Mouse (Mus musculus) MEL (cell line): ENCODE results near the gene Fabp7. TPM values are rescaled to one million over a fixed set of nuclear protein-coding genes. Genes with fewer than 3 reads are reported as not detected.

Source experiments
- DNase-seq: peaks from one replicate; pipeline ENCODE4 v3.0.0; 2011; ENCODE audit warnings: low read depth, low spot score
- H3K27ac ChIP-seq: 2 replicates; pipeline ENCODE4 v1.5.1; 2012; ENCODE audit warnings: low read depth, mild to moderate bottlenecking, control low read depth, low read length, moderate library complexity; ENCODE audit not compliant: control insufficient read depth
- H3K27me3 ChIP-seq, 2 experiments: fragments of 150-350 bp in 1 of 2; sonication (generic) in 1 of 2; 2 replicates each; pipeline ENCODE4 v1.6.1; 2012; ENCODE audit warnings: low read length in 2 of 2, mild to moderate bottlenecking in 2 of 2, improper control_type of control experiment in 1 of 2, moderate library complexity in 1 of 2; ENCODE audit not compliant: insufficient read depth in 2 of 2, control insufficient read depth in 1 of 2
- H3K36me3 ChIP-seq, 2 experiments: 2 replicates each; pipeline ENCODE4 v1.6.1; 2012 to 2014; ENCODE audit warnings: low read length in 2 of 2, improper control_type of control experiment in 1 of 2, inconsistent platforms in 1 of 2, mild to moderate bottlenecking in 1 of 2; ENCODE audit not compliant: insufficient read depth in 2 of 2, control insufficient read depth in 1 of 2
- H3K4me1 ChIP-seq, 2 experiments: fragments of 150-350 bp in 1 of 2; sonication (generic) in 1 of 2; 2 replicates each; pipeline ENCODE4 v1.6.1; 2012; ENCODE audit warnings: low read length in 2 of 2, improper control_type of control experiment in 1 of 2, mild to moderate bottlenecking in 1 of 2; ENCODE audit not compliant: insufficient read depth in 2 of 2, control insufficient read depth in 1 of 2
- H3K4me3 ChIP-seq, 2 experiments: fragments of 150-350 bp in 1 of 2; sonication (generic) in 1 of 2; 2 replicates each; pipeline ENCODE4 v1.5.1; 2012; ENCODE audit warnings: low read depth in 2 of 2, low read length in 2 of 2, mild to moderate bottlenecking in 2 of 2, moderate library complexity in 2 of 2, control low read depth in 1 of 2, improper control_type of control experiment in 1 of 2; ENCODE audit not compliant: control insufficient read depth in 1 of 2, insufficient read depth in 1 of 2
- H3K79me2 ChIP-seq: 2 replicates; pipeline ENCODE4 v1.6.1; 2012; ENCODE audit warnings: mild to moderate bottlenecking, low read length, moderate library complexity; ENCODE audit not compliant: control insufficient read depth, poor library complexity, insufficient read depth
- H3K9ac ChIP-seq: 2 replicates; pipeline ENCODE4 v1.6.1; 2012; ENCODE audit warnings: low read depth, mild to moderate bottlenecking, control low read depth, low read length, moderate library complexity; ENCODE audit not compliant: control insufficient read depth, poor library complexity, severe bottlenecking
- H3K9me3 ChIP-seq: fragments of 150-350 bp; sonication (generic); replicated peaks from 2 replicates; pipeline ENCODE4 v1.6.1; 2012; ENCODE audit warnings: mild to moderate bottlenecking, low read length, improper control_type of control experiment, moderate library complexity; ENCODE audit not compliant: insufficient read depth
- BHLHE40 ChIP-seq: IDR thresholded peaks from 2 replicates; pipeline ENCODE4 v1.6.1; 2012; ENCODE audit warnings: low read depth, mild to moderate bottlenecking, inconsistent platforms, low read length, improper control_type of control experiment, borderline replicate concordance
- CTCF ChIP-seq, 3 experiments: IDR thresholded peaks in 2 of 3; conservative IDR thresholded peaks in 1 of 3; 2 replicates each; pipeline ENCODE4 v1.5.1; 2011 to 2012; ENCODE audit warnings: low read length in 3 of 3, low read depth in 2 of 3, mild to moderate bottlenecking in 2 of 3, improper control_type of control experiment in 1 of 3, inconsistent platforms in 1 of 3, mixed read lengths in 1 of 3, moderate library complexity in 1 of 3; ENCODE audit not compliant: control insufficient read depth in 1 of 3, insufficient read depth in 1 of 3, poor library complexity in 1 of 3, severe bottlenecking in 1 of 3
- E2F4 ChIP-seq: IDR thresholded peaks from 2 replicates; pipeline ENCODE4 v1.6.1; 2011; ENCODE audit warnings: low read depth, low read length, improper control_type of control experiment, borderline replicate concordance
- GATA1 ChIP-seq: IDR thresholded peaks from 2 replicates; pipeline ENCODE4 v1.6.1; 2011; ENCODE audit warnings: low read depth, low read length, improper control_type of control experiment
- HCFC1 ChIP-seq: IDR thresholded peaks from 2 replicates; pipeline ENCODE4 v1.6.1; 2012; ENCODE audit warnings: low read depth, mild to moderate bottlenecking, inconsistent platforms, low read length, improper control_type of control experiment, moderate library complexity
- MAX ChIP-seq: IDR thresholded peaks from 2 replicates; pipeline ENCODE4 v1.6.1; 2011; ENCODE audit warnings: low read length, improper control_type of control experiment
- MYB ChIP-seq: IDR thresholded peaks from 2 replicates; pipeline ENCODE4 v1.6.1; 2011; ENCODE audit warnings: mild to moderate bottlenecking, low read depth, low read length, improper control_type of control experiment
- MYC ChIP-seq: IDR thresholded peaks from 2 replicates; pipeline ENCODE4 v1.6.1; 2011; ENCODE audit warnings: low read depth, mild to moderate bottlenecking, low read length, improper control_type of control experiment, moderate library complexity
- POLR2A ChIP-seq, 2 experiments: IDR thresholded peaks; 2 replicates each; pipeline ENCODE4 v1.6.1; 2011 to 2012; ENCODE audit warnings: low read length in 2 of 2, mild to moderate bottlenecking in 2 of 2, control low read depth in 1 of 2, improper control_type of control experiment in 1 of 2, low read depth in 1 of 2, moderate library complexity in 1 of 2; ENCODE audit not compliant: control insufficient read depth in 1 of 2, insufficient read depth in 1 of 2, poor library complexity in 1 of 2
- POLR2AphosphoS2 ChIP-seq: IDR thresholded peaks from 2 replicates; pipeline ENCODE4 v1.6.1; 2011; ENCODE audit warnings: low read length, improper control_type of control experiment
- POLR2AphosphoS5 ChIP-seq: IDR thresholded peaks from 2 replicates; pipeline ENCODE4 v1.6.1; 2012; ENCODE audit warnings: low read depth, borderline replicate concordance, mild to moderate bottlenecking, inconsistent platforms, low read length, moderate library complexity, mixed read lengths
- RAD21 ChIP-seq: IDR thresholded peaks from 2 replicates; pipeline ENCODE4 v1.6.1; 2011; ENCODE audit warnings: mild to moderate bottlenecking, low read depth, low read length, improper control_type of control experiment
- RCOR1 ChIP-seq: IDR thresholded peaks from 2 replicates; pipeline ENCODE4 v1.6.1; 2012; ENCODE audit warnings: low read depth, mild to moderate bottlenecking, inconsistent platforms, low read length, improper control_type of control experiment
- SMC3 ChIP-seq: IDR thresholded peaks from 2 replicates; pipeline ENCODE4 v1.6.1; 2011; ENCODE audit warnings: low read depth, low read length, improper control_type of control experiment
- TAL1 ChIP-seq: IDR thresholded peaks from 2 replicates; pipeline ENCODE4 v1.6.1; 2012; ENCODE audit warnings: mild to moderate bottlenecking, inconsistent platforms, low read length, moderate library complexity, mixed read lengths
- TCF12 ChIP-seq: IDR thresholded peaks from 2 replicates; pipeline ENCODE4 v1.6.1; 2014; ENCODE audit warnings: low read depth, mild to moderate bottlenecking, inconsistent platforms, low read length, improper control_type of control experiment, moderate library complexity
- UBTF ChIP-seq: IDR thresholded peaks from 2 replicates; pipeline ENCODE4 v1.6.1; 2012; ENCODE audit warnings: low read depth, mild to moderate bottlenecking, inconsistent platforms, low read length, improper control_type of control experiment, moderate library complexity, borderline replicate concordance; ENCODE audit not compliant: insufficient read depth
- USF1 ChIP-seq: IDR thresholded peaks from 2 replicates; pipeline ENCODE4 v1.6.1; 2014; ENCODE audit warnings: low read depth, mild to moderate bottlenecking, inconsistent platforms, low read length, improper control_type of control experiment, moderate library complexity
- ZC3H11A ChIP-seq: IDR thresholded peaks from 2 replicates; pipeline ENCODE4 v1.6.1; 2012; ENCODE audit warnings: low read depth, mild to moderate bottlenecking, inconsistent platforms, low read length, improper control_type of control experiment
- ZMIZ1 ChIP-seq: IDR thresholded peaks from 2 replicates; pipeline ENCODE4 v1.6.1; 2012; ENCODE audit warnings: low read depth, mild to moderate bottlenecking, inconsistent platforms, low read length, improper control_type of control experiment, moderate library complexity
- polyA plus RNA-seq, 2 experiments: library from polyadenylated mRNA; stranded (reverse) in 1 of 2; unstranded in 1 of 2; fragments of >175 nt in 1 of 2; fragments of >200 nt in 1 of 2; gene quantifications; 2 replicates each; pipeline versions ENCODE4 v1.2.1 to v1.2.4; 2012; ENCODE audit warnings: low replicate concordance in 2 of 2, low read depth in 1 of 2; ENCODE audit not compliant: insufficient read length in 2 of 2, insufficient read depth in 1 of 2, missing spikeins in 1 of 2
- total RNA-seq: library from RNA; depleted of rRNA; stranded (reverse); fragments of 300-350 nt; gene quantifications from 2 replicates; pipeline ENCODE4 v1.2.3, GENCODE M21; 2012

Gene Fabp7
- total and polyA plus RNA-seq, 3 experiments, result 4.1 to 26.4 TPM; not detected in 1

GRCm38 (mm10) chr10:57795542-57795941 is 10.9 kb downstream of the Fabp7 start:
- Histone ChIP-seq H3K9me3 (no peaks in the 10 kb centered on the region), H3K27me3 (no peaks in the 10 kb centered on the region), H3K36me3 (no peaks in the 10 kb centered on the region), H3K79me2 (no peaks in the 10 kb centered on the region), H3K4me3 (no peak overlapping the region), H3K4me1 (no peaks in the 10 kb centered on the region; a peak in 1 of 4 replicates), H3K9ac (no peak overlapping the region), H3K27ac (no peak overlapping the region)
- TF ChIP-seq TAL1 (no peak), USF1 (no peak), SMC3 (no peak), UBTF (no peak), GATA1 (no peak), POLR2A (IDR thresholded peaks at IDR 0.05; ENCODE audit: control insufficient read depth in 1 of 2, insufficient read depth in 1 of 2, low read depth in 1 of 2, low read length in 2 of 2, poor library complexity in 1 of 2) (no peak), POLR2AphosphoS2 (no peak), MAX (no peak), ZMIZ1 (no peak)
- DNase-seq, result no peak

- TF ChIP-seq ZC3H11A, result no peak
- TF ChIP-seq RCOR1, result no peak
- TF ChIP-seq MYB, result no peak
- TF ChIP-seq BHLHE40, result no peak
- TF ChIP-seq TCF12, result no peak
- TF ChIP-seq POLR2AphosphoS5, result no peak
- peak in 1 of 3 experiments; percentile 1; a peak in 1 of 6 replicates for TF ChIP-seq CTCF (IDR thresholded peaks at IDR 0.05 in 2 of 3, conservative IDR thresholded peaks at IDR 0.05 in 1 of 3; ENCODE audit: control insufficient read depth in 1 of 3, insufficient read depth in 1 of 3, low read depth in 2 of 3, low read length in 3 of 3, poor library complexity in 1 of 3, severe bottlenecking in 1 of 3)
- H3K9ac ChIP-seq, result no peak overlapping the region
These were observed 11.4 kb downstream of the Fabp7 start for GRCm38 (mm10) chr10:57796057-57796456.

GRCm38 (mm10) chr10:57799486-57799885 is 14.8 kb downstream of the Fabp7 start:
- Histone ChIP-seq H3K9ac (no peak overlapping the region), H3K36me3 (no peaks in the 10 kb centered on the region), H3K79me2 (no peaks in the 10 kb centered on the region), H3K9me3 (no peaks in the 10 kb centered on the region), H3K27me3 (no peaks in the 10 kb centered on the region), H3K27ac (no peak overlapping the region), H3K4me3 (no peak overlapping the region), H3K4me1 (no peaks in the 10 kb centered on the region; a peak in 1 of 4 replicates)
- no peak for TF ChIP-seq POLR2AphosphoS5
- TF ChIP-seq RAD21, result no peak
- no peak for TF ChIP-seq E2F4
- no peak for TF ChIP-seq MAX
- no peak for TF ChIP-seq MYC
- TF ChIP-seq POLR2AphosphoS2, result no peak
- no peak for TF ChIP-seq HCFC1
- TF ChIP-seq TAL1, result no peak
- DNase-seq, result no peak

More at GRCm38 (mm10) chr10:57796057-57796456, 11.4 kb downstream of the Fabp7 start:
- Histone ChIP-seq H3K9me3 (no peaks in the 10 kb centered on the region), H3K27ac (no peak overlapping the region), H3K4me1 (no peaks in the 10 kb centered on the region; a peak in 1 of 4 replicates), H3K36me3 (no peaks in the 10 kb centered on the region), H3K4me3 (no peak overlapping the region), H3K79me2 (no peaks in the 10 kb centered on the region), H3K27me3 (no peaks in the 10 kb centered on the region)
- no peak for DNase-seq
